Mouse (Mus musculus): ENCODE measurements around the gene Pnldc1.

DNA sequence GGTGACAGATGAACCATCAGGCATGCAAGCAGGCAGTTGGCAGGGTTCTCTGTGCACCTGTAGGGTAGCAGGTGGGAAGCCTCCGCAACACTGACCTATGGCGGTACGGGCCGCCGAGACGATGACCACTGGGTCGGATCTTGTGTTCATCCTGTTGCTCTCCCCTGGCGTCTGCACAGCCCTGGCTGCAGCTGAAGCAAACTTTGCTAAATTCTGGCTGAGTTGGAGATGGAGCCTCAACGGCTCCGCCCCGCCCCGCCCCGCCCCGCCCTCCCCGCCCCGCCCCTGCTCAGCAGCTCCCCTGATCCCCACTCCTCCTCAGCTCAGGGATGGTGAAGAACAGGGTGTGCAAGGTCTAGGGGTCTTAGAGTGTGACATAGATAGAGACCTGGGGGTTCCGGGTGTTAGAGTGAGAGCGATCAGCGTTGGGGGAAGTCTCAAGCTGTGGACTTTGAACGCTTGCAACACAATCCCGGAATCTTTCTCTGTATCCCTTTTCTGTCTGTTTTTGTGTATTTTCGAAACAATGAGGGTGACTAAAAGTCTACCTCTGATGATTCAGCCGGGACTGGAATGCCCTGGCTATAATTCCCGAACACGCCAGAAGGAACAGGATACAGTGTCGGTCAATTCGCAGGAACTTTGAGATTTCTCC, 30.2 kb upstream of the Pnldc1 start, which contains the start of gene Acat3:
- TF ChIP-seq EP300 (IDR thresholded peaks at IDR 0.05) (no peak), CTCF (IDR thresholded peaks at IDR 0.05) (no peak)
